Mouse (Mus musculus): ENCODE results near the gene Nckap5. TPM values are rescaled to one million over a fixed set of nuclear protein-coding genes. Genes with fewer than 3 reads are reported as not detected.

Gene Nckap5
- total and polyA plus RNA-seq, 2 experiments from 2014 or later = 6.6 to 10.2 TPM

- no peak for ATAC-seq
- WGBS = 86% methylated on average over 4 of the region's 4 CpGs
These were observed 398.3 kb downstream of the Nckap5 start for GRCm38 (mm10) chr1:126432285-126432684.

GRCm38 (mm10) chr1:126431594-126431993, 399.0 kb downstream of the Nckap5 start:
- 20% methylated on average over 5 of the region's 5 CpGs for WGBS
- Histone ChIP-seq H3K36me3 (ENCODE audit: insufficient read depth, low read length) (no peaks in the 10 kb centered on the region), H3K9ac (replicated peaks; ENCODE audit: low read length) (0 out of 2 replicates have a peak overlapping the region, but pooled peaks have one; percentile 2), H3K4me1 (ENCODE audit: insufficient read depth, low read length) (no peaks in the 10 kb centered on the region), H3K4me3 (ENCODE audit: low read length) (no peak overlapping the region), H3K27ac (no peak overlapping the region), H3K9me3 (ENCODE audit: low read length) (no peaks in the 10 kb centered on the region), H3K27me3 (ENCODE audit: insufficient read depth, low read length) (no peaks in the 10 kb centered on the region), H3K4me2 (ENCODE audit: low read depth, low read length) (0 out of 2 replicates have a peak overlapping the region, but pooled peaks have one; percentile 18)
- ATAC-seq (peak; percentile 62), DNase-seq (ENCODE audit: low spot score) (peak; percentile 91)
- TF ChIP-seq CTCF (IDR thresholded peaks at IDR 0.05; ENCODE audit: low read depth) = peak; percentile 80

More at GRCm38 (mm10) chr1:126432285-126432684, 398.3 kb downstream of the Nckap5 start:
- peak; percentile 55 for TF ChIP-seq CTCF (IDR thresholded peaks at IDR 0.05; ENCODE audit: low read depth)
- Histone ChIP-seq H3K27me3 (ENCODE audit: insufficient read depth, low read length) (no peaks in the 10 kb centered on the region), H3K4me1 (ENCODE audit: insufficient read depth, low read length) (no peaks in the 10 kb centered on the region), H3K4me3 (ENCODE audit: low read length) (no peak overlapping the region), H3K36me3 (ENCODE audit: insufficient read depth, low read length) (no peaks in the 10 kb centered on the region), H3K9ac (replicated peaks; ENCODE audit: low read length) (no peak overlapping the region), H3K27ac (no peak overlapping the region), H3K4me2 (ENCODE audit: low read depth, low read length) (no peak overlapping the region), H3K9me3 (ENCODE audit: low read length) (no peaks in the 10 kb centered on the region)
- peak; percentile 46 for DNase-seq (ENCODE audit: low spot score)

GRCm38 (mm10) chr1:126411426-126411825, 419.2 kb downstream of the Nckap5 start:
- no peaks in the 10 kb centered on the region for H3K4me1 ChIP-seq (ENCODE audit: insufficient read depth, low read length)
- TF ChIP-seq CTCF (IDR thresholded peaks at IDR 0.05; ENCODE audit: low read depth) = no peak
- 71% methylated on average over 5 of the region's 5 CpGs for WGBS

GRCm38 (mm10) chr1:126407886-126408285, 422.7 kb downstream of the Nckap5 start:
- Histone ChIP-seq H3K4me1 (ENCODE audit: insufficient read depth, low read length) (no peaks in the 10 kb centered on the region), H3K9ac (replicated peaks; ENCODE audit: low read length) (no peak overlapping the region), H3K4me2 (ENCODE audit: low read depth, low read length) (no peak overlapping the region), H3K27ac (no peak overlapping the region), H3K27me3 (ENCODE audit: insufficient read depth, low read length) (no peaks in the 10 kb centered on the region), H3K36me3 (ENCODE audit: insufficient read depth, low read length) (no peaks in the 10 kb centered on the region), H3K9me3 (ENCODE audit: low read length) (no peaks in the 10 kb centered on the region), H3K4me3 (ENCODE audit: low read length) (no peak overlapping the region)
- peak; percentile 65 for TF ChIP-seq CTCF (IDR thresholded peaks at IDR 0.05; ENCODE audit: low read depth)
- ATAC-seq (no peak), DNase-seq (ENCODE audit: low spot score) (peak; percentile 51)
- WGBS = 25% methylated on average over 4 of the region's 4 CpGs

More at GRCm38 (mm10) chr1:126411426-126411825, 419.2 kb downstream of the Nckap5 start:
- Histone ChIP-seq H3K27ac (no peak overlapping the region), H3K4me2 (ENCODE audit: low read depth, low read length) (no peak overlapping the region), H3K9ac (replicated peaks; ENCODE audit: low read length) (no peak overlapping the region), H3K9me3 (ENCODE audit: low read length) (no peaks in the 10 kb centered on the region), H3K27me3 (ENCODE audit: insufficient read depth, low read length) (no peaks in the 10 kb centered on the region), H3K36me3 (ENCODE audit: insufficient read depth, low read length) (no peaks in the 10 kb centered on the region), H3K4me3 (ENCODE audit: low read length) (no peak overlapping the region)
- DNase-seq (ENCODE audit: low spot score) (no peak), ATAC-seq (no peak)

GRCm38 (mm10) chr1:126405543-126405942, 425.1 kb downstream of the Nckap5 start:
- Histone ChIP-seq H3K36me3 (ENCODE audit: insufficient read depth, low read length) (no peaks in the 10 kb centered on the region), H3K27me3 (ENCODE audit: insufficient read depth, low read length) (no peaks in the 10 kb centered on the region), H3K9me3 (ENCODE audit: low read length) (no peaks in the 10 kb centered on the region), H3K9ac (replicated peaks; ENCODE audit: low read length) (no peak overlapping the region), H3K4me2 (ENCODE audit: low read depth, low read length) (no peak overlapping the region), H3K27ac (no peak overlapping the region), H3K4me3 (ENCODE audit: low read length) (no peak overlapping the region), H3K4me1 (ENCODE audit: insufficient read depth, low read length) (no peaks in the 10 kb centered on the region)
- DNase-seq (ENCODE audit: low spot score) = no peak
- no peak for ATAC-seq
- 84% methylated on average over 2 of the region's 2 CpGs for WGBS
- TF ChIP-seq CTCF (IDR thresholded peaks at IDR 0.05; ENCODE audit: low read depth) = no peak

GRCm38 (mm10) chr1:126403970-126404369, 426.6 kb downstream of the Nckap5 start:
- no peaks in the 10 kb centered on the region for H3K4me1 ChIP-seq (ENCODE audit: insufficient read depth, low read length)
- ATAC-seq (no peak), DNase-seq (ENCODE audit: low spot score) (no peak)
- H3K4me2 ChIP-seq (ENCODE audit: low read depth, low read length) = no peak overlapping the region
- no peaks in the 10 kb centered on the region for H3K27me3 ChIP-seq (ENCODE audit: insufficient read depth, low read length)
- no peak overlapping the region for H3K4me3 ChIP-seq (ENCODE audit: low read length)
- H3K36me3 ChIP-seq (ENCODE audit: insufficient read depth, low read length) = no peaks in the 10 kb centered on the region
- no peak for TF ChIP-seq CTCF (IDR thresholded peaks at IDR 0.05; ENCODE audit: low read depth)
- no peak overlapping the region for H3K9ac ChIP-seq (replicated peaks; ENCODE audit: low read length)
- H3K27ac ChIP-seq = no peak overlapping the region
- no peaks in the 10 kb centered on the region for H3K9me3 ChIP-seq (ENCODE audit: low read length)

GRCm38 (mm10) chr1:126391204-126391603, 439.4 kb downstream of the Nckap5 start:
- Histone ChIP-seq H3K4me3 (ENCODE audit: low read length) (no peak overlapping the region), H3K9me3 (ENCODE audit: low read length) (no peaks in the 10 kb centered on the region), H3K4me2 (ENCODE audit: low read depth, low read length) (no peak overlapping the region), H3K27ac (no peak overlapping the region), H3K4me1 (ENCODE audit: insufficient read depth, low read length) (no peaks in the 10 kb centered on the region), H3K36me3 (ENCODE audit: insufficient read depth, low read length) (no peaks in the 10 kb centered on the region), H3K27me3 (ENCODE audit: insufficient read depth, low read length) (no peaks in the 10 kb centered on the region), H3K9ac (replicated peaks; ENCODE audit: low read length) (no peak overlapping the region)
- WGBS = 56% methylated on average over 4 of the region's 4 CpGs
- TF ChIP-seq CTCF (IDR thresholded peaks at IDR 0.05; ENCODE audit: low read depth) = no peak
- DNase-seq (ENCODE audit: low spot score) = no peak
- ATAC-seq = no peak

All from hindbrain, postnatal 0 days (tissue).